Comparison of ENCODE assay signal across 20 mouse cellular contexts in the genomic region with DNA sequence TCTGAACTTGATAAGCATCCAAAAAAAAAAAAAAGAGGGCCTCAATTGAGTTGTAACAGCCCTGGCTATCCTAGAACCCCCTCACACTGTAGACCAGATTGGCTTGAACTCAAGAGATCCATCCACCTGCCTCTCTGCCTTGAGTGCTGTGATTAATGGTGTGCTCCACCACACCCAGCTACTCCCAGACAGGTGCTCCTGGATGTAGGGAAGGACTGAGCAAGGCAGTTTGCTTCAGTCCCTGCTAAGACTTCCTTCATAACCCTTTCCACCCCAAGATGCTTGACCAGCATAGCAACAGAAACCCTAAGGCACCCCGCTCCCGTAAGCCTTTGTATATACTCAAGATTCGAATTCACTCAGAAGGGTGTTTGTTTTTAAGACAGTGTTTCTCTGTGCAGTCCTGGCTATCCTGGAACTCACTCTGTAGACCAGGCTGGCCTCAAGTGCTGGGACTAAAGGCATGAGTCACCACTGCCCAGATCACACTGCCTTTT. TPM values are rescaled to one million over a fixed set of nuclear protein-coding genes. Genes with fewer than 3 reads are reported as not detected.
DNase-seq lines count a peak whose midpoint lies in the region; ATAC-seq and TF ChIP-seq lines count a peak whose summit lies in the region.
"Had no signal": no experiment of that assay in that cellular context is flagged by ENCODE, and none has a peak within 500 bp of the region (broad histone marks: within the 10 kb centered on the region; RNA-seq: fewer than 3 reads in every experiment).

No protein-coding gene starts in this region.

- H3K27ac ChIP-seq in limb, embryonic 11.5 days (replicated peaks; ENCODE audit: low read depth, low read length), result no peak overlapping the region
- no peak overlapping the region for H3K27ac ChIP-seq in limb, embryonic 10.5 days
- peak overlapping the region; percentile 2 for H3K27ac ChIP-seq in ES-Bruce4 (ENCODE audit: insufficient read depth, low read length)
- no peak overlapping the region for H3K27ac ChIP-seq in intestine, embryonic 16.5 days (ENCODE audit: low read length)
- no peak overlapping the region for H3K27ac ChIP-seq in layer of hippocampus, adult 2 months
- H3K27ac ChIP-seq: embryonic facial prominence, embryonic 10.5 days; liver, embryonic 15.5 days; midbrain, embryonic 15.5 days; neural tube, embryonic 13.5 days had no signal

- H3K9me3 ChIP-seq in limb, embryonic 11.5 days (ENCODE audit: control insufficient read depth, low read length), result no peaks in the 10 kb centered on the region
- no peaks in the 10 kb centered on the region for H3K9me3 ChIP-seq in limb, embryonic 10.5 days (replicated peaks)
- H3K9me3 ChIP-seq in ES-Bruce4 (replicated peaks; ENCODE audit: control insufficient read depth, insufficient read depth, low read length, poor library complexity, severe bottlenecking), result no peaks in the 10 kb centered on the region
- no peaks in the 10 kb centered on the region for H3K9me3 ChIP-seq in intestine, embryonic 16.5 days (ENCODE audit: control insufficient read depth, low read length)
- H3K9me3 ChIP-seq: embryonic facial prominence, embryonic 10.5 days; liver, embryonic 15.5 days; midbrain, embryonic 15.5 days; neural tube, embryonic 13.5 days had no signal

- no peak overlapping the region for H3K4me2 ChIP-seq in limb, embryonic 11.5 days (ENCODE audit: low read depth, severe bottlenecking)
- H3K4me2 ChIP-seq in intestine, embryonic 16.5 days (ENCODE audit: low read depth, low read length), result no peak overlapping the region
- H3K4me2 ChIP-seq: heart, embryonic 11.5 days; liver, embryonic 15.5 days; midbrain, embryonic 15.5 days; neural tube, embryonic 13.5 days had no signal

- TF ChIP-seq EP300 in ES-Bruce4 (IDR thresholded peaks at IDR 0.05; ENCODE audit: insufficient read depth, low read depth, low read length), result no peak

- H3K4me1 ChIP-seq in limb, embryonic 11.5 days (ENCODE audit: control insufficient read depth, insufficient read depth, low read length), result no peaks in the 10 kb centered on the region
- H3K4me1 ChIP-seq in limb, embryonic 10.5 days, result no peaks in the 10 kb centered on the region
- no peaks in the 10 kb centered on the region for H3K4me1 ChIP-seq in ES-Bruce4 (ENCODE audit: control insufficient read depth, insufficient read depth, low read length)
- H3K4me1 ChIP-seq in intestine, embryonic 16.5 days (ENCODE audit: control insufficient read depth, insufficient read depth, low read length), result no peaks in the 10 kb centered on the region
- H3K4me1 ChIP-seq: embryonic facial prominence, embryonic 10.5 days; liver, embryonic 15.5 days; midbrain, embryonic 15.5 days; neural tube, embryonic 13.5 days had no signal

- H3K27me3 ChIP-seq in limb, embryonic 11.5 days (ENCODE audit: control insufficient read depth, insufficient read depth, low read length), result no peaks in the 10 kb centered on the region
- H3K27me3 ChIP-seq in limb, embryonic 10.5 days (ENCODE audit: low read depth, poor library complexity, severe bottlenecking), result no peaks in the 10 kb centered on the region
- no peaks in the 10 kb centered on the region for H3K27me3 ChIP-seq in ES-Bruce4 (ENCODE audit: control insufficient read depth, insufficient read depth, low read length, poor library complexity, severe bottlenecking)
- no peaks in the 10 kb centered on the region for H3K27me3 ChIP-seq in intestine, embryonic 16.5 days (replicated peaks; ENCODE audit: control insufficient read depth, insufficient read depth, low read length)
- H3K27me3 ChIP-seq: liver, embryonic 15.5 days; midbrain, embryonic 15.5 days; neural tube, embryonic 13.5 days had no signal

- no peak for ATAC-seq in limb, embryonic 11.5 days (ENCODE audit: insufficient number of reproducible peaks, low FRiP score, low TSS enrichment, low read depth)
- ATAC-seq in intestine, embryonic 16.5 days, result 0 out of 2 replicates have a peak, but pooled peaks have one; percentile 32
- ATAC-seq: midbrain, embryonic 15.5 days had no signal

- 91% methylated on average over 3 of the region's 3 CpGs for WGBS in limb, embryonic 11.5 days
- 88% methylated on average over 3 of the region's 3 CpGs for WGBS in limb, embryonic 10.5 days
- WGBS in intestine, embryonic 16.5 days, result 85% methylated on average over 3 of the region's 3 CpGs

- no peak overlapping the region for H3K4me3 ChIP-seq in limb, embryonic 11.5 days (ENCODE audit: low read depth, low read length)
- H3K4me3 ChIP-seq in limb, embryonic 10.5 days, result no peak overlapping the region
- no peak overlapping the region for H3K4me3 ChIP-seq in ES-Bruce4 (ENCODE audit: low read depth, low read length)
- no peak overlapping the region for H3K4me3 ChIP-seq in intestine, embryonic 16.5 days (ENCODE audit: low read length)
- no peak overlapping the region for H3K4me3 ChIP-seq in layer of hippocampus, adult 2 months
- H3K4me3 ChIP-seq: embryonic facial prominence, embryonic 10.5 days; erythroblast, embryonic 14.5 days; liver, embryonic 15.5 days; midbrain, embryonic 15.5 days; neural tube, embryonic 13.5 days had no signal

- peaks cover 12% of the 10 kb centered on the region; the same call in 1 of the 2 replicates for H3K36me3 ChIP-seq in limb, embryonic 11.5 days (ENCODE audit: control insufficient read depth, insufficient read depth, low read length)
- H3K36me3 ChIP-seq in limb, embryonic 10.5 days, result peaks cover 86% of the 10 kb centered on the region
- H3K36me3 ChIP-seq in ES-Bruce4 (ENCODE audit: control insufficient read depth, insufficient read depth, low read length, poor library complexity, severe bottlenecking), result peaks cover 38% of the 10 kb centered on the region
- peaks cover 9% of the 10 kb centered on the region; the same call in 1 of the 2 replicates for H3K36me3 ChIP-seq in intestine, embryonic 16.5 days (ENCODE audit: control insufficient read depth, insufficient read depth, low read length)

- H3K9ac ChIP-seq in limb, embryonic 11.5 days (ENCODE audit: low read length), result no peak overlapping the region
- H3K9ac ChIP-seq in ES-Bruce4 (ENCODE audit: low read depth, poor library complexity, severe bottlenecking), result no peak overlapping the region
- H3K9ac ChIP-seq in intestine, embryonic 16.5 days (ENCODE audit: low read depth, low read length), result no peak overlapping the region
- H3K9ac ChIP-seq: liver, embryonic 15.5 days; midbrain, embryonic 15.5 days; neural tube, embryonic 13.5 days had no signal

- no peak for TF ChIP-seq CTCF in ES-Bruce4 (IDR thresholded peaks at IDR 0.05; ENCODE audit: low read depth, low read length)
- TF ChIP-seq CTCF in layer of hippocampus, adult 2 months (conservative IDR thresholded peaks at IDR 0.05), result no peak

- no peak for TF ChIP-seq POLR2A in ES-Bruce4 (IDR thresholded peaks at IDR 0.05; ENCODE audit: insufficient read depth, low read length)

- DNase-seq in limb, embryonic 11.5 days (ENCODE audit: low spot score), result peak; percentile 19
- no peak for DNase-seq in limb, embryonic 10.5 days (ENCODE audit: low spot score)
- peak; percentile 43 for DNase-seq in 416B (ENCODE audit: low read depth)
- DNase-seq in layer of hippocampus, adult 2 months (ENCODE audit: low spot score in 2 of 2), result no peak
- no peak for DNase-seq in spleen, postnatal 10 days (ENCODE audit: low spot score in 2 of 2)
- DNase-seq: adrenal gland, postnatal 36 days; cerebellum, postnatal 10 days; gastrocnemius, postnatal 36 days; kidney, postnatal 25 days; lung, postnatal 36 days; right cerebral cortex, postnatal 4 days had no signal

RNA-seq across cellular contexts. Expression of gene Shcbp1l, which starts 28.2 kb away (rescaled TPM):
- polyA plus RNA-seq in limb, embryonic 11.5 days (2014; fragmentation: Nextera tagmentation; extraction: Ambion mirVana), result 0.23 and 0.27 TPM in 2 replicates
- polyA plus RNA-seq in limb, embryonic 10.5 days (2016; fragmentation: Nextera tagmentation; extraction: Ambion mirVana), result 0.14 and 0.15 TPM in 2 replicates
- 2.7 and 2.9 TPM in 2 replicates for polyA plus RNA-seq in ES-Bruce4 (2011; ENCODE audit: insufficient read depth, insufficient read length, low read depth, missing spikeins)
- 0.06 TPM in 1 of 2 replicates, not detected in the other for polyA plus RNA-seq in intestine, embryonic 16.5 days (2015; fragmentation: Nextera tagmentation; extraction: Ambion mirVana)
- 1 to 10 TPM; 4.8 to 6.3 TPM for total RNA-seq in layer of hippocampus, adult 2 months (2021)
- total RNA-seq: gastrocnemius, postnatal 36 days; heart, postnatal 25 days had no signal
- polyA plus RNA-seq: erythroblast, embryonic 14.5 days had no signal

RNA-seq across cellular contexts. Expression of gene Dhx9, which starts 34.3 kb away (rescaled TPM):
- polyA plus RNA-seq in limb, embryonic 11.5 days (2014; fragmentation: Nextera tagmentation; extraction: Ambion mirVana), result 28.1 and 36.7 TPM in 2 replicates
- polyA plus RNA-seq in limb, embryonic 10.5 days (2016; fragmentation: Nextera tagmentation; extraction: Ambion mirVana), result 37.0 and 40.9 TPM in 2 replicates
- 257 and 282 TPM in 2 replicates for polyA plus RNA-seq in ES-Bruce4 (2011; ENCODE audit: insufficient read depth, insufficient read length, low read depth, missing spikeins)
- 15.7 and 18.1 TPM in 2 replicates for polyA plus RNA-seq in intestine, embryonic 16.5 days (2015; fragmentation: Nextera tagmentation; extraction: Ambion mirVana)
- 100 to 1,000 TPM; 118 to 120 TPM for total RNA-seq in layer of hippocampus, adult 2 months (2021)

Comparison
In these comparisons a context has a peak if more than half of its experiments do, and no peak if none do; other contexts are left out.
1. DNase-seq: peak in limb, embryonic 11.5 days (single experiment) and 416B (single experiment); none in limb, embryonic 10.5 days (single experiment), layer of hippocampus, adult 2 months (0 of 2) and spleen, postnatal 10 days (0 of 2).